ENCODE assay signal across 12 mouse cellular contexts in the genomic region with DNA sequence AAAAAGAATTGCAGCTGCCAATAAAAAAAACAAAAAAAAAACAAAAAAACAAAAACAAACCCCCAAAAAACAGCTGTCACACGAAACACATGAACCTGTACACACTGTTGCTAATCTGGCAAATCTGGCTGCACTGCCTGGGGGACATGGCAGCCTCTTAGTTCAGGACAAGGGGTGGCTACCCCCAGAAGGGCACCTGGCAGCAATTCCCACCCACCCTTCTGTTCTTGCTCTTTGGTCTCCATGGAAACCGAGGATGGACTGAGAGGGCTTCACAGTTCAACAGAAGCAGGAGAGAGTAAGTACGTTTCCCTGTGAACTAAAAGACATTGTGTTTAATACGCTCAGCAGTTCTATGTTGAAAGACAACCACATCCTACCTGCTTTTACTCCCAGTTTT. TPM values are rescaled to one million over a fixed set of nuclear protein-coding genes. Genes with fewer than 3 reads are reported as not detected.
DNase-seq lines count a peak whose midpoint lies in the region; ATAC-seq lines count a peak whose summit lies in the region.
"Had no signal": no experiment of that assay in that cellular context is flagged by ENCODE, and none has a peak within 500 bp of the region (broad histone marks: within the 10 kb centered on the region; RNA-seq: fewer than 3 reads in every experiment).

No protein-coding gene starts in this region.

- 32% methylated on average over 4 of the region's 4 CpGs for WGBS in heart, embryonic 14.5 days
- WGBS in embryonic facial prominence, embryonic 10.5 days = 43% methylated on average over 4 of the region's 4 CpGs
- WGBS in forebrain, embryonic 13.5 days = 11% methylated on average over 4 of the region's 4 CpGs
- WGBS in midbrain, embryonic 12.5 days = 15% methylated on average over 4 of the region's 4 CpGs

- no peak for ATAC-seq in heart, embryonic 14.5 days (ENCODE audit: insufficient number of reproducible peaks, insufficient read depth, low FRiP score, low read depth)
- peak; percentile 36 for ATAC-seq in forebrain, embryonic 13.5 days
- ATAC-seq in midbrain, embryonic 12.5 days (ENCODE audit: low FRiP score, low read depth) = no peak
- no peak for ATAC-seq in monocyte, adult 5-6 weeks (replicated peaks; ENCODE audit: insufficient number of reproducible peaks, low FRiP score, low TSS enrichment, poor library complexity, severe bottlenecking)

- H3K36me3 ChIP-seq in heart, embryonic 14.5 days (ENCODE audit: control insufficient read depth, insufficient read depth, low read length) = peaks cover 40% of the 10 kb centered on the region
- H3K36me3 ChIP-seq in embryonic facial prominence, embryonic 10.5 days (replicated peaks) = peaks cover 39% of the 10 kb centered on the region
- H3K36me3 ChIP-seq in forebrain, embryonic 13.5 days (ENCODE audit: poor library complexity, severe bottlenecking) = peaks cover 20% of the 10 kb centered on the region; the same call in 1 of the 2 replicates
- H3K36me3 ChIP-seq in midbrain, embryonic 12.5 days = peaks cover 16% of the 10 kb centered on the region

- H3K4me1 ChIP-seq in heart, embryonic 14.5 days (ENCODE audit: control insufficient read depth in 2 of 2, insufficient read depth in 2 of 2, low read length in 2 of 2) = peaks cover 21 to 25% of the 10 kb centered on the region in 2 experiments
- peaks cover 35% of the 10 kb centered on the region for H3K4me1 ChIP-seq in embryonic facial prominence, embryonic 10.5 days
- peaks cover 35% of the 10 kb centered on the region for H3K4me1 ChIP-seq in forebrain, embryonic 13.5 days
- H3K4me1 ChIP-seq in midbrain, embryonic 12.5 days = peaks cover 29% of the 10 kb centered on the region

- 0 out of 2 replicates have a peak overlapping the region, but pooled peaks have one; percentile 11 for H3K9ac ChIP-seq in heart, embryonic 14.5 days (ENCODE audit: low read length)
- H3K9ac ChIP-seq in forebrain, embryonic 13.5 days = peak overlapping the region; percentile 17; the same call in 1 of the 2 replicates
- no peak overlapping the region for H3K9ac ChIP-seq in midbrain, embryonic 12.5 days (replicated peaks)
- H3K9ac ChIP-seq: limb, embryonic 15.5 days; lung, embryonic 14.5 days had no signal

- peak overlapping the region; percentile 28 for H3K4me2 ChIP-seq in heart, embryonic 14.5 days (ENCODE audit: low read length)
- H3K4me2 ChIP-seq in forebrain, embryonic 13.5 days = peak overlapping the region; percentile 24
- H3K4me2 ChIP-seq in midbrain, embryonic 12.5 days (replicated peaks) = 0 out of 2 replicates have a peak overlapping the region, but pooled peaks have one; percentile 11
- H3K4me2 ChIP-seq: limb, embryonic 15.5 days; lung, embryonic 14.5 days had no signal

- no peaks in the 10 kb centered on the region for H3K9me3 ChIP-seq in heart, embryonic 14.5 days (ENCODE audit: control insufficient read depth, low read length)
- H3K9me3 ChIP-seq in embryonic facial prominence, embryonic 10.5 days = no peaks in the 10 kb centered on the region
- H3K9me3 ChIP-seq in forebrain, embryonic 13.5 days (replicated peaks) = no peaks in the 10 kb centered on the region
- H3K9me3 ChIP-seq in midbrain, embryonic 12.5 days = no peaks in the 10 kb centered on the region
- H3K9me3 ChIP-seq: limb, embryonic 15.5 days had no signal

- H3K27me3 ChIP-seq in heart, embryonic 14.5 days (ENCODE audit: control insufficient read depth, insufficient read depth, low read length) = peaks cover 46% of the 10 kb centered on the region
- peaks cover 7% of the 10 kb centered on the region; the same call in 1 of the 2 replicates for H3K27me3 ChIP-seq in embryonic facial prominence, embryonic 10.5 days (replicated peaks; ENCODE audit: low read depth, poor library complexity, severe bottlenecking)
- no peaks in the 10 kb centered on the region for H3K27me3 ChIP-seq in forebrain, embryonic 13.5 days
- peaks cover 5% of the 10 kb centered on the region for H3K27me3 ChIP-seq in midbrain, embryonic 12.5 days
- H3K27me3 ChIP-seq: limb, embryonic 15.5 days had no signal

- DNase-seq in heart, adult 8-10 months (ENCODE audit: low spot score) = no peak
- peak; percentile 38 for DNase-seq in embryonic facial prominence, embryonic 10.5 days (ENCODE audit: low spot score)
- no peak for DNase-seq in kidney, postnatal 14 days
- DNase-seq in adrenal gland, postnatal 25 days = no peak
- DNase-seq: right cerebral cortex, postnatal 25 days had no signal

- H3K27ac ChIP-seq in heart, embryonic 14.5 days (replicated peaks in 1 of 2; ENCODE audit: control insufficient read depth in 1 of 2, insufficient read depth in 1 of 2, low read depth in 2 of 2, low read length in 2 of 2) = no peak overlapping the region
- no peak overlapping the region for H3K27ac ChIP-seq in embryonic facial prominence, embryonic 10.5 days (replicated peaks)
- H3K27ac ChIP-seq in forebrain, embryonic 13.5 days = peak overlapping the region; percentile 74
- H3K27ac ChIP-seq in midbrain, embryonic 12.5 days (replicated peaks) = 0 out of 2 replicates have a peak overlapping the region, but pooled peaks have one; percentile 15
- H3K27ac ChIP-seq: left cerebral cortex, adult 2 months; limb, embryonic 15.5 days had no signal

- H3K4me3 ChIP-seq in heart, embryonic 14.5 days (ENCODE audit: control insufficient read depth in 1 of 2, insufficient read depth in 1 of 2, low read depth in 1 of 2, low read length in 2 of 2) = no peak overlapping the region
- no peak overlapping the region for H3K4me3 ChIP-seq in embryonic facial prominence, embryonic 10.5 days
- H3K4me3 ChIP-seq in forebrain, embryonic 13.5 days = no peak overlapping the region
- H3K4me3 ChIP-seq in midbrain, embryonic 12.5 days = no peak overlapping the region
- H3K4me3 ChIP-seq: left cerebral cortex, adult 2 months; limb, embryonic 15.5 days had no signal

RNA-seq across cellular contexts. Expression of a gene that starts 7.8 kb away (rescaled TPM):
- polyA plus RNA-seq in heart, embryonic 14.5 days (2014; fragmentation: Nextera tagmentation; extraction: Ambion mirVana) = 51.8 and 53.5 TPM in 2 replicates
- total RNA-seq in heart, adult 8-10 months (2022) = 1 to 10 TPM; 3.8 to 6.4 (median 5.1) TPM
- 412 and 419 TPM in 2 replicates for polyA plus RNA-seq in embryonic facial prominence, embryonic 10.5 days (2016; fragmentation: Nextera tagmentation; extraction: Ambion mirVana)
- 639 and 641 TPM in 2 replicates for polyA plus RNA-seq in forebrain, embryonic 13.5 days (2015; fragmentation: Nextera tagmentation; extraction: Ambion mirVana)
- polyA plus RNA-seq in midbrain, embryonic 12.5 days (2016; fragmentation: Nextera tagmentation; extraction: Ambion mirVana) = 558 and 585 TPM in 2 replicates
- total RNA-seq in adrenal gland, postnatal 25 days (2021) = 14.6 and 19.1 TPM in 2 replicates
- total RNA-seq in monocyte, adult 5-6 weeks (2017) = 0.58 TPM in 1 of 3 replicates, not detected in the others

RNA-seq across cellular contexts. Expression of a gene that starts 17.8 kb away (rescaled TPM):
- polyA plus RNA-seq in heart, embryonic 14.5 days (2014; fragmentation: Nextera tagmentation; extraction: Ambion mirVana) = 329 and 370 TPM in 2 replicates
- 10 to 100 TPM; 38.4 to 49.4 (median 49.0) TPM for total RNA-seq in heart, adult 8-10 months (2022)
- 209 and 215 TPM in 2 replicates for polyA plus RNA-seq in embryonic facial prominence, embryonic 10.5 days (2016; fragmentation: Nextera tagmentation; extraction: Ambion mirVana)
- polyA plus RNA-seq in forebrain, embryonic 13.5 days (2015; fragmentation: Nextera tagmentation; extraction: Ambion mirVana) = 152 and 157 TPM in 2 replicates
- 140 and 156 TPM in 2 replicates for polyA plus RNA-seq in midbrain, embryonic 12.5 days (2016; fragmentation: Nextera tagmentation; extraction: Ambion mirVana)
- total RNA-seq in adrenal gland, postnatal 25 days (2021) = 17.6 and 18.7 TPM in 2 replicates
- 4.7 to 13.5 TPM (median 10.5 TPM) in 3 replicates for total RNA-seq in monocyte, adult 5-6 weeks (2017)

RNA-seq across cellular contexts. Expression of a gene that starts 31.6 kb away (rescaled TPM):
- 0.24 and 0.30 TPM in 2 replicates for polyA plus RNA-seq in heart, embryonic 14.5 days (2014; fragmentation: Nextera tagmentation; extraction: Ambion mirVana)
- total RNA-seq in heart, adult 8-10 months (2022) = 1 to 10 TPM in 1 of 4 experiments, under 1 TPM in 3; 0.44 to 1.2 (median 0.65) TPM
- polyA plus RNA-seq in embryonic facial prominence, embryonic 10.5 days (2016; fragmentation: Nextera tagmentation; extraction: Ambion mirVana) = 0.54 TPM in 2 replicates
- polyA plus RNA-seq in forebrain, embryonic 13.5 days (2015; fragmentation: Nextera tagmentation; extraction: Ambion mirVana) = 1.6 and 2.2 TPM in 2 replicates
- 2.0 and 2.3 TPM in 2 replicates for polyA plus RNA-seq in midbrain, embryonic 12.5 days (2016; fragmentation: Nextera tagmentation; extraction: Ambion mirVana)
- total RNA-seq in adrenal gland, postnatal 25 days (2021) = 3.8 and 3.9 TPM in 2 replicates
- 2.2 to 3.8 TPM in 2 of 3 replicates, not detected in the other for total RNA-seq in monocyte, adult 5-6 weeks (2017)

RNA-seq across cellular contexts. Expression of a gene that starts 33.4 kb away (rescaled TPM):
- polyA plus RNA-seq in heart, embryonic 14.5 days (2014; fragmentation: Nextera tagmentation; extraction: Ambion mirVana) = 1.3 and 1.4 TPM in 2 replicates
- 1 to 10 TPM in 3 of 4 experiments, under 1 TPM in 1; 0.97 to 3.8 (median 1.4) TPM for total RNA-seq in heart, adult 8-10 months (2022)
- polyA plus RNA-seq in embryonic facial prominence, embryonic 10.5 days (2016; fragmentation: Nextera tagmentation; extraction: Ambion mirVana) = 3.6 and 4.2 TPM in 2 replicates
- 2.1 and 3.7 TPM in 2 replicates for polyA plus RNA-seq in forebrain, embryonic 13.5 days (2015; fragmentation: Nextera tagmentation; extraction: Ambion mirVana)
- 2.9 and 4.6 TPM in 2 replicates for polyA plus RNA-seq in midbrain, embryonic 12.5 days (2016; fragmentation: Nextera tagmentation; extraction: Ambion mirVana)
- 3.4 and 4.4 TPM in 2 replicates for total RNA-seq in adrenal gland, postnatal 25 days (2021)
- 86.5 to 105 TPM (median 104 TPM) in 3 replicates for total RNA-seq in monocyte, adult 5-6 weeks (2017)

RNA-seq across cellular contexts. Expression of a gene that starts 40.8 kb away (rescaled TPM):
- 27.8 and 28.9 TPM in 2 replicates for polyA plus RNA-seq in heart, embryonic 14.5 days (2014; fragmentation: Nextera tagmentation; extraction: Ambion mirVana)
- 10 to 100 TPM; 11.8 to 17.0 (median 13.7) TPM for total RNA-seq in heart, adult 8-10 months (2022)
- 90.0 and 93.5 TPM in 2 replicates for polyA plus RNA-seq in embryonic facial prominence, embryonic 10.5 days (2016; fragmentation: Nextera tagmentation; extraction: Ambion mirVana)
- polyA plus RNA-seq in forebrain, embryonic 13.5 days (2015; fragmentation: Nextera tagmentation; extraction: Ambion mirVana) = 67.3 and 72.1 TPM in 2 replicates
- 64.6 and 73.4 TPM in 2 replicates for polyA plus RNA-seq in midbrain, embryonic 12.5 days (2016; fragmentation: Nextera tagmentation; extraction: Ambion mirVana)
- total RNA-seq in adrenal gland, postnatal 25 days (2021) = 52.6 and 57.3 TPM in 2 replicates
- total RNA-seq in monocyte, adult 5-6 weeks (2017) = 67.7 to 76.2 TPM (median 71.8 TPM) in 3 replicates

Comparison
In these comparisons a context has a peak if more than half of its experiments do, and no peak if none do; other contexts are left out.
1. H3K27ac ChIP-seq: peak in forebrain, embryonic 13.5 days (single experiment) and midbrain, embryonic 12.5 days (single experiment); none in heart, embryonic 14.5 days (0 of 2) and embryonic facial prominence, embryonic 10.5 days (single experiment).
2. Peak in every context shown above with its lines, with median percentiles within 50 percentile points of each other: H3K4me2 ChIP-seq.